Mouse (Mus musculus): ENCODE results near the gene Lrrc15. TPM values are rescaled to one million over a fixed set of nuclear protein-coding genes. Genes with fewer than 3 reads are reported as not detected.

Lrrc15 gene
- total and polyA plus RNA-seq, 3 experiments, result not detected

- H3K9me3 ChIP-seq (replicated peaks; ENCODE audit: insufficient read depth, low read length), result no peaks in the 10 kb centered on the region
- no peak overlapping the region for H3K9ac ChIP-seq (ENCODE audit: control insufficient read depth, low read depth, low read length, poor library complexity, severe bottlenecking)
- no peak for DNase-seq (ENCODE audit: low read depth, low spot score)
- TF ChIP-seq RCOR1 (IDR thresholded peaks at IDR 0.05; ENCODE audit: low read depth, low read length), result no peak
- TF ChIP-seq GATA1 (IDR thresholded peaks at IDR 0.05; ENCODE audit: low read depth, low read length), result no peak
- TF ChIP-seq MEF2A (IDR thresholded peaks at IDR 0.05; ENCODE audit: extremely low read depth, insufficient replicate concordance, low read depth, low read length, poor library complexity, severe bottlenecking), result no peak
- TF ChIP-seq MAX (IDR thresholded peaks at IDR 0.05; ENCODE audit: low read length), result no peak
- TF ChIP-seq ZKSCAN1 (IDR thresholded peaks at IDR 0.05; ENCODE audit: low read depth, low read length), result no peak
- TF ChIP-seq TBP (IDR thresholded peaks at IDR 0.05; ENCODE audit: low read depth, low read length), result no peak
- TF ChIP-seq UBTF (IDR thresholded peaks at IDR 0.05; ENCODE audit: borderline replicate concordance, insufficient read depth, low read depth, low read length), result no peak
- no peak for TF ChIP-seq KAT2A (conservative IDR thresholded peaks at IDR 0.05; ENCODE audit: low read depth, low read length)
- no peak for TF ChIP-seq MXI1 (IDR thresholded peaks at IDR 0.05; ENCODE audit: low read depth, low read length)
- no peak for TF ChIP-seq TCF12 (IDR thresholded peaks at IDR 0.05; ENCODE audit: low read depth, low read length)
- TF ChIP-seq TAL1 (IDR thresholded peaks at IDR 0.05; ENCODE audit: low read length), result no peak
- peaks cover 3 to 20% of the 10 kb centered on the region in 2 experiments; a peak in 3 of 4 replicates for H3K27me3 ChIP-seq (ENCODE audit: control insufficient read depth in 1 of 2, insufficient read depth in 2 of 2, low read length in 2 of 2)
- H3K4me1 ChIP-seq (ENCODE audit: control insufficient read depth in 1 of 2, insufficient read depth in 2 of 2, low read length in 2 of 2), result no peaks in the 10 kb centered on the region
- no peak overlapping the region for H3K27ac ChIP-seq (ENCODE audit: control insufficient read depth, low read depth, low read length)
- no peak overlapping the region for H3K4me3 ChIP-seq (ENCODE audit: control insufficient read depth in 1 of 2, insufficient read depth in 1 of 2, low read depth in 2 of 2, low read length in 2 of 2)
- no peaks in the 10 kb centered on the region for H3K79me2 ChIP-seq (ENCODE audit: control insufficient read depth, insufficient read depth, low read length, poor library complexity)
- H3K36me3 ChIP-seq (ENCODE audit: control insufficient read depth in 1 of 2, insufficient read depth in 2 of 2, low read length in 2 of 2), result no peaks in the 10 kb centered on the region
Measured at GRCm38 (mm10) chr16:30290436-30290835, 7.4 kb upstream of the Lrrc15 start.

GRCm38 (mm10) chr16:30285701-30286100 lies 2.6 kb upstream of the Lrrc15 start:
- Histone ChIP-seq H3K4me1 (ENCODE audit: control insufficient read depth in 1 of 2, insufficient read depth in 2 of 2, low read length in 2 of 2) (no peaks in the 10 kb centered on the region), H3K27me3 (ENCODE audit: control insufficient read depth in 1 of 2, insufficient read depth in 2 of 2, low read length in 2 of 2) (peaks cover 11 to 19% of the 10 kb centered on the region in 2 experiments)
- TF ChIP-seq SMC3 (IDR thresholded peaks at IDR 0.05; ENCODE audit: low read depth, low read length), result no peak
- TF ChIP-seq NRF1 (IDR thresholded peaks at IDR 0.05; ENCODE audit: insufficient read depth, low read depth, low read length, poor library complexity, severe bottlenecking), result no peak
- TF ChIP-seq POLR2AphosphoS5 (IDR thresholded peaks at IDR 0.05; ENCODE audit: borderline replicate concordance, low read depth, low read length), result no peak
- TF ChIP-seq ELF1 (IDR thresholded peaks at IDR 0.05; ENCODE audit: low read depth, low read length), result no peak
- no peak for TF ChIP-seq TAL1 (IDR thresholded peaks at IDR 0.05; ENCODE audit: low read length)
- no peak for TF ChIP-seq E2F4 (IDR thresholded peaks at IDR 0.05; ENCODE audit: borderline replicate concordance, low read depth, low read length)
- TF ChIP-seq TBP (IDR thresholded peaks at IDR 0.05; ENCODE audit: low read depth, low read length), result no peak
- no peak for TF ChIP-seq ZMIZ1 (IDR thresholded peaks at IDR 0.05; ENCODE audit: low read depth, low read length)
- no peak for TF ChIP-seq ZC3H11A (IDR thresholded peaks at IDR 0.05; ENCODE audit: low read depth, low read length)
- no peak for TF ChIP-seq ETS1 (IDR thresholded peaks at IDR 0.05; ENCODE audit: low read depth, low read length)
- no peak for TF ChIP-seq POLR2A (IDR thresholded peaks at IDR 0.05; ENCODE audit: control insufficient read depth in 1 of 2, insufficient read depth in 1 of 2, low read depth in 1 of 2, low read length in 2 of 2, poor library complexity in 1 of 2)
- TF ChIP-seq CHD1 (IDR thresholded peaks at IDR 0.05; ENCODE audit: low read depth, low read length), result no peak
- no peak for TF ChIP-seq USF1 (IDR thresholded peaks at IDR 0.05; ENCODE audit: low read depth, low read length)

More at GRCm38 (mm10) chr16:30285701-30286100, 2.6 kb upstream of the Lrrc15 start:
- Histone ChIP-seq H3K9me3 (replicated peaks; ENCODE audit: insufficient read depth, low read length) (no peaks in the 10 kb centered on the region), H3K79me2 (ENCODE audit: control insufficient read depth, insufficient read depth, low read length, poor library complexity) (no peaks in the 10 kb centered on the region), H3K9ac (ENCODE audit: control insufficient read depth, low read depth, low read length, poor library complexity, severe bottlenecking) (no peak overlapping the region), H3K36me3 (ENCODE audit: control insufficient read depth in 1 of 2, insufficient read depth in 2 of 2, low read length in 2 of 2) (no peaks in the 10 kb centered on the region), H3K27ac (ENCODE audit: control insufficient read depth, low read depth, low read length) (no peak overlapping the region), H3K4me3 (ENCODE audit: control insufficient read depth in 1 of 2, insufficient read depth in 1 of 2, low read depth in 2 of 2, low read length in 2 of 2) (no peak overlapping the region)
- DNase-seq (ENCODE audit: low read depth, low spot score), result no peak

Data from MEL (cell line).